Mouse (Mus musculus) liver, embryonic 12.5 days (tissue): ENCODE measurements around the gene Adad2. TPM values are rescaled to one million over a fixed set of nuclear protein-coding genes. Genes with fewer than 3 reads are reported as not detected.
A peak's percentile ranks its signal among the peaks of the same experiment; 100 is the strongest.

ENCODE experiments used
- ATAC-seq: fragments of 200-750 bp; cut with Nextera tagmentation; 2 replicates; pipeline ENCODE4 v1.8.0; 2017; ENCODE audit warnings: moderate number of reproducible peaks, mild to moderate bottlenecking, moderate library complexity
- H3K27ac ChIP-seq: fragments of 300-500 bp; sonication (generic); 2 replicates; pipeline ENCODE4 v1.5.1; 2016; ENCODE audit warnings: mild to moderate bottlenecking
- H3K27me3 ChIP-seq: fragments of 300-500 bp; sonication (generic); replicated peaks from 2 replicates; pipeline ENCODE4 v1.6.1; 2016; ENCODE audit warnings: mild to moderate bottlenecking, moderate library complexity
- H3K36me3 ChIP-seq: fragments of 300-500 bp; sonication (generic); 2 replicates; pipeline ENCODE4 v1.6.1; 2016; ENCODE audit warnings: mild to moderate bottlenecking, moderate library complexity
- H3K4me1 ChIP-seq: fragments of 300-500 bp; sonication (generic); 2 replicates; pipeline ENCODE4 v1.6.1; 2016
- H3K4me2 ChIP-seq: fragments of 300-500 bp; sonication (generic); 2 replicates; pipeline ENCODE4 v1.6.1; 2016; ENCODE audit warnings: mild to moderate bottlenecking, moderate library complexity
- H3K4me3 ChIP-seq: fragments of 300-500 bp; sonication (generic); 2 replicates; pipeline ENCODE4 v1.5.1; 2016; ENCODE audit warnings: mild to moderate bottlenecking, moderate library complexity
- H3K9ac ChIP-seq: fragments of 300-500 bp; sonication (generic); 2 replicates; pipeline ENCODE4 v1.6.1; 2016; ENCODE audit warnings: mild to moderate bottlenecking, moderate library complexity
- H3K9me3 ChIP-seq: fragments of 300-500 bp; sonication (generic); replicated peaks from 2 replicates; pipeline ENCODE4 v1.6.1; 2016; ENCODE audit warnings: mild to moderate bottlenecking, moderate library complexity
- WGBS: fragments of 180-500 bp; shearing (Covaris S2); methylation state at CpG from one replicate; pipeline ENCODE4 v1.1.7; 2016; ENCODE audit not compliant: insufficient replicate concordance; 5-methylcytosine and 5-hydroxymethylcytosine counted together
- polyA plus RNA-seq: library from polyadenylated mRNA; unstranded; fragments of >200 nt; fragmentation: Nextera tagmentation; extraction: Ambion mirVana; gene quantifications from 2 replicates; pipeline ENCODE4 v1.2.1, GENCODE M21; 2016

Gene Adad2
- polyA plus RNA-seq, 1 experiment from 2014 or later: not detected

DNA sequence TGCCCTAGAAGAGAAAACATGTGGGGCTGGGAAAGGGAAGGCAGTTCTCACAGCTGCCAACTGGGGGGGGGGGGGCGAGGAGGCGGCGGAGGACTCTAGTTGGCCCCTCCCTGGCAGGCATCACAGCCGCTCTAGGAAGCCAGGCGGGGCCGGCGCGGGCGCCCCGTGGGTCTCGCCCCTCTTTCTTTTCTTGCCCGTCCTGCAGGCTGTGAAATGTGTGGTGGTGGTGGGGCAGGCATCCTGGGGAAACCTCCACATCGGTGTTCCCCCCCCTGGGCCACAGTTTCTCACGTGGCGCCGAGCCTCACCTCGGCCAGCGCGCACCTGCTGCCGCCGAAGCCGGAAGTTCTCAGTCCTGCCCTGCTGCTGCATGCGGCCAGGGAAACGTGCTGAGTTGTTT is 26.6 kb upstream of the Adad2 start:
- Histone ChIP-seq H3K4me3 (peak overlapping the region; percentile 47), H3K36me3 (no peaks in the 10 kb centered on the region), H3K27me3 (no peaks in the 10 kb centered on the region), H3K9ac (peak overlapping the region; percentile 48), H3K9me3 (no peaks in the 10 kb centered on the region), H3K4me2 (peak overlapping the region; percentile 66), H3K27ac (no peak overlapping the region), H3K4me1 (peaks cover 60% of the 10 kb centered on the region)
- ATAC-seq: peak; percentile 56; the same call in 1 of the 2 replicates
- WGBS: 22% methylated on average over 24 of the region's 24 CpGs

DNA sequence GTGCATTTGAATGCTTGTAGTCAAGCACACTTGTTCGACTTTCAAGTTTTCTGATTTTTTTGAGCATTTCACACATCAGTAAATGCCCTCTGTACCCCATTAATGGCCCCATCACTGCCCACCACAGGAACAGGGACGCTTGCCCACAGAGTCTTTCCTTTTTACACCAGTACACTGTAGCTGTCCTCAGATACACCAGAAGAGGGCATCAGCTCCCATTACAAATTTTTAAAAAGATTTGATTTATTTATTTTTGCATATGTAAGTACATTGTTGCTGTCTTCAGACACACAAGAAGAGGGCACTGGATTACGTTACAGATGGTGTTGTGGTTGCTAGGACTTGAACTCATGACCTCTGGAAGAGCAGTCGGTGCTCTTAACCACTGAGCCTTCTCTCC is 24.2 kb upstream of the Adad2 start:
- no peak overlapping the region for H3K9ac ChIP-seq
- H3K27me3 ChIP-seq: 0 out of 2 replicates have a peak, but pooled peaks cover 3% of the 10 kb centered on the region
- 67% methylated on average over 4 of the region's 4 CpGs for WGBS
- no peak overlapping the region for H3K4me3 ChIP-seq
- H3K36me3 ChIP-seq: no peaks in the 10 kb centered on the region
- H3K4me2 ChIP-seq: no peak overlapping the region
- H3K27ac ChIP-seq: no peak overlapping the region
- H3K9me3 ChIP-seq: no peaks in the 10 kb centered on the region
- ATAC-seq: no peak
- H3K4me1 ChIP-seq: peaks cover 40% of the 10 kb centered on the region

- Histone ChIP-seq H3K4me2 (no peak overlapping the region), H3K4me3 (no peak overlapping the region), H3K9me3 (no peaks in the 10 kb centered on the region), H3K27ac (no peak overlapping the region), H3K9ac (no peak overlapping the region), H3K36me3 (no peaks in the 10 kb centered on the region), H3K4me1 (peaks cover 39% of the 10 kb centered on the region), H3K27me3 (0 out of 2 replicates have a peak, but pooled peaks cover 3% of the 10 kb centered on the region)
- 44% methylated on average over 10 of the region's 10 CpGs for WGBS
- ATAC-seq: no peak
Observed at GRCm38 (mm10) chr8:119588844-119589243, 23.7 kb upstream of the Adad2 start.

DNA sequence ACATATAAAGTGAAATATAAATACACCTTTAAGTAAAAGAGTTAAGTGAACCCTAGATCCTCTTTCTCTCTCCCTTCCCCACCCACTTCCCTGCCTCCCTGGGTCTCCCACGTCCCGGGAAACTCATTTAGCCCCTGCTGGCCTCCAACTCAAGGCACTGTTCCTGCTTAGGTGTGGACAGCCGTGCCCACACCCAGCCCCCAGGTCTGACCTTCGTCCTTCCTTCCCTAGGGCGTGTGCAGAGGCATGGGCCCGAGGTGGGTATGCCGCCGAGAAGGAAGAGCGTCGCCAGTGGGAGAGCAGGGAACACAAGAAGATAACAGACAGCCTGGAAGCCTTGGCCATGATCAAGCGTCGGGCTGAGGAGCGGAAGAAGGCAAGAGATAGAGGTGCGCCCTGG is 22.2 kb upstream of the Adad2 start:
- no peaks in the 10 kb centered on the region for H3K9me3 ChIP-seq
- 58% methylated on average over 14 of the region's 14 CpGs for WGBS
- H3K4me2 ChIP-seq: no peak overlapping the region
- peaks cover 34% of the 10 kb centered on the region for H3K4me1 ChIP-seq
- H3K9ac ChIP-seq: no peak overlapping the region
- H3K27ac ChIP-seq: no peak overlapping the region
- ATAC-seq: no peak
- H3K36me3 ChIP-seq: no peaks in the 10 kb centered on the region
- 0 out of 2 replicates have a peak, but pooled peaks cover 3% of the 10 kb centered on the region for H3K27me3 ChIP-seq
- no peak overlapping the region for H3K4me3 ChIP-seq

DNA sequence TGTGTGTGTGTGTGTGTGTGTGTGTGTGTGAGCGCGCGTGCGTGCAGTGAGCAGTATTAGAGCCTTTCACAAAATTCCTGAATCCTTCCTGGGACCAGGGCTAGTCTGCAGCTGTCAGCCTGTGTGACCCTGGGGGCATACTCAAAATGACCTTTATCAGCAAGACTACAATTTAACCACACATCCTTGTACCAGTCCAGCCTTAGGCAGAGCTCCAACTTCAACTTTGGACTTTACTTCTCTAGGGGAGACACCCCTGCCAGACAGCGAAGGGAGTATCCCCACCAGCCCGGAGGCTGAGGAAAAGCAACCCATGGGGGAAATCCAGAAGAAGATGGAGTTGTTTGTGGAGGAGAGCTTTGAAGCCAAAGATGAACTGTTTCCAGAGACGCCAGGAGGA is 21.1 kb upstream of the Adad2 start:
- H3K27ac ChIP-seq: no peak overlapping the region
- no peak overlapping the region for H3K4me3 ChIP-seq
- H3K9ac ChIP-seq: no peak overlapping the region
- 0 out of 2 replicates have a peak, but pooled peaks have one; percentile 8 for ATAC-seq
- H3K9me3 ChIP-seq: no peaks in the 10 kb centered on the region
- 0 out of 2 replicates have a peak, but pooled peaks cover 3% of the 10 kb centered on the region for H3K27me3 ChIP-seq
- no peak overlapping the region for H3K4me2 ChIP-seq
- H3K36me3 ChIP-seq: peaks cover under 1% of the 10 kb centered on the region; the same call in 1 of the 2 replicates
- WGBS: 83% methylated on average over 7 of the region's 7 CpGs
- H3K4me1 ChIP-seq: peaks cover 23% of the 10 kb centered on the region

DNA sequence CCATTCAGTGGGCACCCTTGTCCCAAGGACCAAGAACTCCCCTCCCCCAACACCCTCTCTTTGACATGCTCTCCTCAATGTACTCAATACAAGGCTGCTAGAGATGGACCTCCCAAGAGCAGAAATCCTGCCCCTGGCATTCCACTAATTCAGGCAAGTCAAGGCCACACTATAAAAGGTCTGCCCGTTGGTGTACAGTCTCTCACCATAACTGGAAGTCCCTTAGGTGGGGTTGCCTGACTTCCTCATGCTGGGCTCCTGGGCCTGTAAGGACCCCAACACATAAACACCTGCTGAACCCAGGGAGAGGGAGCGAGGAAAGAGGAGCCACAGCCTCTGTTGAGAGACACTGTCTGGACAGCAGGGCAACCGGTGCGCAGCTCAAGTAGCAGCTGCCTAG is 8.8 kb upstream of the Adad2 start:
- peaks cover 2% of the 10 kb centered on the region for H3K9me3 ChIP-seq
- WGBS: 82% methylated on average over 4 of the region's 4 CpGs
- no peaks in the 10 kb centered on the region for H3K27me3 ChIP-seq
- no peak for ATAC-seq
- peak overlapping the region; percentile 78 for H3K9ac ChIP-seq
- H3K4me1 ChIP-seq: peaks cover 14% of the 10 kb centered on the region
- H3K4me2 ChIP-seq: peak overlapping the region; percentile 81
- H3K27ac ChIP-seq: peak overlapping the region; percentile 75; the same call in 1 of the 2 replicates
- H3K4me3 ChIP-seq: peak overlapping the region; percentile 73
- H3K36me3 ChIP-seq: peaks cover 46% of the 10 kb centered on the region

DNA sequence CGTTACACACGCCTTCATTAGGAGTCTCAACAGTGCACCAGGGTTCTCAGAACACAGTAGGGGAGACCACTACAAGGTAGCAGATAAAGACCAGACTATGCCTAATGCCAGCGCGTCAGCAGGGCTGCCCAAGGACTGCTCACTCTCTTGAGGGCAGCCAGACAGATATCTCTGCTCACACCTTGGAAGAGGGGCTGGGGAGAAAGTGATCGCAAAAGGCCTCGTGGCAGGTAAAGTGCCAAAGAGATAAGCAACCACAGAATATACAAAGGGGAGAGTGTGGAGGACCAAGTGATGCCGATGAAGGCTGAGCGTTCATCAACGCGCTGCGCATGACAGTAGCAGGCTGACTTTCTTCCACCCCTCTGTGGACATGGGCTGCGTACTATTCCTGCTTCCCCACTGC is 8.1 kb upstream of the Adad2 start:
- H3K27me3 ChIP-seq: no peaks in the 10 kb centered on the region
- peak; percentile 83 for ATAC-seq
- peak overlapping the region; percentile 81 for H3K4me2 ChIP-seq
- H3K4me3 ChIP-seq: peak overlapping the region; percentile 73
- H3K27ac ChIP-seq: peak overlapping the region; percentile 75
- H3K36me3 ChIP-seq: peaks cover 40% of the 10 kb centered on the region
- peaks cover 8% of the 10 kb centered on the region for H3K9me3 ChIP-seq
- H3K4me1 ChIP-seq: peaks cover 14% of the 10 kb centered on the region
- peak overlapping the region; percentile 78 for H3K9ac ChIP-seq
- WGBS: 8% methylated on average over 12 of the region's 12 CpGs

GRCm38 (mm10) chr8:119604996-119605395 is 7.6 kb upstream of the Adad2 start, which contains the start of gene Taf1c:
Taf1c (minus strand) TSS chr8:119605222.
- Histone ChIP-seq H3K9me3 (peaks cover 13% of the 10 kb centered on the region), H3K4me2 (peak within 1 kb of the TSS; percentile 81), H3K27ac (peak within 1 kb of the TSS; percentile 75), H3K9ac (peak within 1 kb of the TSS; percentile 78), H3K4me1 (peaks cover 14% of the 10 kb centered on the region), H3K4me3 (peak within 1 kb of the TSS; percentile 73), H3K36me3 (peaks cover 34% of the 10 kb centered on the region), H3K27me3 (no peaks in the 10 kb centered on the region)
- 0% methylated on average over 23 of the region's 23 CpGs for WGBS
- ATAC-seq: peak; percentile 80

DNA sequence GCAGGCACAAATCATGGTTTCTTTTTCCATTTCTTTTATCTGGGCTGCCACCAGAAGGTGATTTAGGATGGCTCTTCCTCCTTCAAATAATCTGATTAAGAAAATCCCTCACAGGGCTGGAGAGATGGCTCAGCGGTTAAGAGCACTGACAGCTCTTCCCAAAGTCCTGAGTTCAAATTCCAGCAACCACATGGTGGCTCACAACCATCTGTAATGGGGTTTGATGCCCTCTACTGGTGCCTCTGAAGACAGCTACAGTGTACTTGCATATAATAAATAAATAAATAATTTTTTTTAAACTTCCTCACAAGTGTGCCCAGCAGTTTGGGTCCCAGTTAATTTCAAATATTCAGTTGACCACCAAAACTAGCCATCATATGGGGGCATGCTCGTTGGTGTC is 6.3 kb upstream of the Adad2 start:
- no peak for ATAC-seq
- Histone ChIP-seq H3K27ac (no peak overlapping the region), H3K27me3 (no peaks in the 10 kb centered on the region), H3K9me3 (peaks cover 13% of the 10 kb centered on the region), H3K4me2 (no peak overlapping the region), H3K4me3 (no peak overlapping the region), H3K36me3 (peaks cover 22% of the 10 kb centered on the region), H3K9ac (no peak overlapping the region), H3K4me1 (peaks cover 14% of the 10 kb centered on the region)
- whole genome bisulfite sequencing: 57% methylated on average over 2 of the region's 2 CpGs

- Histone ChIP-seq H3K27me3 (peaks cover 44% of the 10 kb centered on the region), H3K36me3 (no peaks in the 10 kb centered on the region), H3K4me1 (no peaks in the 10 kb centered on the region), H3K9ac (no peak overlapping the region), H3K27ac (no peak overlapping the region), H3K4me3 (no peak overlapping the region), H3K4me2 (no peak overlapping the region), H3K9me3 (no peaks in the 10 kb centered on the region)
- ATAC-seq: no peak
- WGBS: 66% methylated on average over 14 of the region's 14 CpGs
Observed at GRCm38 (mm10) chr8:119615096-119615495, 2.5 kb downstream of the Adad2 start.

DNA sequence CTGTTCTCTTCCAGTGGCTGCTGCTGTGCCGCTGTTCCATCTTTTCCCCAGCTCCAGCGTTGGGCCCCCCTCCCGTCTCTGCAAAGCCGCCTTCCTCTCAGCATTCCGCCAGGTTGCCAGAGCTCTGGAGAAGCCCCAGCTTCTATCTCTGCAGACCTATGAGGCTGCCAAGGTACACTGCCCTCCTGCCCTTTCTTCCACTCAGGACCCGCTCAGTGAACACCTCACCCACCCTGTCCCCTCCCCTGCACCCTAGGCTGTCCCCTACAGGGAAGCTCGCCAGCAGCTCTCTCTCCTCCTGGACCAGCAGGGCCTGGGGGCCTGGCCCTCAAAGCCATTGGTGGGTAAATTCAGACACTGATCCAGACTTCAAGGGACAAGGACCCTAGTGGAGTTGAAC is 3.8 kb downstream of the Adad2 start:
- 76% methylated on average over 7 of the region's 7 CpGs for WGBS
- Histone ChIP-seq H3K4me2 (no peak overlapping the region), H3K9ac (no peak overlapping the region), H3K4me3 (no peak overlapping the region), H3K9me3 (no peaks in the 10 kb centered on the region), H3K27me3 (peaks cover 48% of the 10 kb centered on the region), H3K36me3 (no peaks in the 10 kb centered on the region), H3K4me1 (no peaks in the 10 kb centered on the region), H3K27ac (no peak overlapping the region)
- no peak for ATAC-seq

DNA sequence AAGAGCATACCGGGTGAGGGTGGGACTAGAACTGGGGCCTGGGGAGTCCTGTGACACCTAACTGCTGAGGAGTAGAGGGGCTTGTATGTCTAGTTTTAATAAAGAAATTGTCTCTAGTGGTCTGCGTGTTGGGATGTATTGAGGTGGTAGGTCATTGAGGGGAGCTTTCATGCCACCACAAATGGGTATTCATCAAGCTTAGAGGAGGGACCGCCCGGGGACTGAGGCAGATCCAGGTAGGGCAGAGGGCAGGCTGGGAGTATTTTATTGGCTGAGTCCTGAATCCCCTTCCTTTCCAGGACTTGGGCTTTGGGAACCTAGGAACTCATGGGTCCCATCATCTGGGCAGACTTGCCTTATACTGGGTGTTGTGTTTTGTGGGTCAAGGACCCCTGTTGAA is 4.3 kb downstream of the Adad2 start:
- no peak overlapping the region for H3K4me2 ChIP-seq
- WGBS: 80% methylated on average over 4 of the region's 4 CpGs

GRCm38 (mm10) chr8:119617586-119617985 is 5.0 kb downstream of the Adad2 start:
- Histone ChIP-seq H3K9ac (no peak overlapping the region), H3K36me3 (no peaks in the 10 kb centered on the region), H3K9me3 (no peaks in the 10 kb centered on the region), H3K4me1 (no peaks in the 10 kb centered on the region), H3K27ac (no peak overlapping the region), H3K27me3 (peaks cover 54% of the 10 kb centered on the region), H3K4me3 (no peak overlapping the region), H3K4me2 (no peak overlapping the region)
- ATAC-seq: no peak
- 61% methylated on average over 5 of the region's 5 CpGs for WGBS

More for the DNA sequence above, 4.3 kb downstream of the Adad2 start:
- H3K4me3 ChIP-seq: no peak overlapping the region
- no peak overlapping the region for H3K27ac ChIP-seq
- H3K27me3 ChIP-seq: peaks cover 52% of the 10 kb centered on the region
- no peaks in the 10 kb centered on the region for H3K9me3 ChIP-seq
- no peaks in the 10 kb centered on the region for H3K4me1 ChIP-seq
- no peak overlapping the region for H3K9ac ChIP-seq
- H3K36me3 ChIP-seq: no peaks in the 10 kb centered on the region
- ATAC-seq: no peak
